Mouse (Mus musculus): ENCODE measurements at regions not wholly inside any gene's neighbourhood (a gene's known extent, or its start where the extent isn't known, plus 50 kb on each side); places are given as distances from the start of the nearest gene placed in this dataset.
A peak's percentile ranks its signal among the peaks of the same experiment; 100 is the strongest.

- H3K4me1 ChIP-seq: peaks cover 5% of the 10 kb centered on the region; the same call in 1 of the 2 replicates
- H3K27me3 ChIP-seq (replicated peaks): no peaks in the 10 kb centered on the region
- no peak overlapping the region for H3K4me3 ChIP-seq (replicated peaks)
- 79% methylated on average over 2 of the region's 2 CpGs for WGBS
- no peaks in the 10 kb centered on the region for H3K36me3 ChIP-seq
- H3K9me3 ChIP-seq (replicated peaks): no peaks in the 10 kb centered on the region
- H3K4me2 ChIP-seq: no peak overlapping the region
- no peak overlapping the region for H3K9ac ChIP-seq (replicated peaks)
- ATAC-seq (ENCODE audit: low FRiP score): no peak
- H3K27ac ChIP-seq (replicated peaks): no peak overlapping the region
Measured at GRCm38 (mm10) chr2:143133931-143134330, 55.7 kb downstream of the Otor start.

DNA sequence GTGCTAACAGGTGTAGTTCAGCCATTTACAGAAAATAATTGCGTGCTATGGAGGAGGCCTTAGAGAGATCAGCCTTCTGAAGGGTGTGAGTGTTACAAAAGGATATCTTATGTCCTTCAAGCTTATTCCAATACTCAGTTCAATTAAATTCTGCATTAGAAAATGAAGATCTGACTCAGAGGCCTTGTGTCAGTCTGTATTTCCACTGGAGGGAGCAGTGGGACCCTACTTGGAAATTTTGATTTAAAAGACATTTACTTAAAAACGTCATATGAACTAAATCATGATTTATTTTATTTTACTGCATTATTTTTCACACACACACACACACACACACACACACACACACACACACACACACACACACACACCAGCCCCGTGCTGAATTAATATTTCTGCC, 70.9 kb downstream of the Otor start:
- H3K4me3 ChIP-seq (replicated peaks): no peak overlapping the region
- 54% methylated on average over 3 of the region's 3 CpGs for WGBS
- ATAC-seq (ENCODE audit: low FRiP score): no peak
- no peaks in the 10 kb centered on the region for H3K4me1 ChIP-seq
- no peaks in the 10 kb centered on the region for H3K27me3 ChIP-seq (replicated peaks)
- H3K9me3 ChIP-seq (replicated peaks): no peaks in the 10 kb centered on the region
- no peak overlapping the region for H3K4me2 ChIP-seq
- H3K27ac ChIP-seq (replicated peaks): no peak overlapping the region
- H3K36me3 ChIP-seq: no peaks in the 10 kb centered on the region
- H3K9ac ChIP-seq (replicated peaks): no peak overlapping the region

- H3K9ac ChIP-seq (replicated peaks): no peak overlapping the region
- no peaks in the 10 kb centered on the region for H3K27me3 ChIP-seq (replicated peaks)
- no peak overlapping the region for H3K4me2 ChIP-seq
- H3K36me3 ChIP-seq: no peaks in the 10 kb centered on the region
- no peak overlapping the region for H3K27ac ChIP-seq (replicated peaks)
- 89% methylated on average over 8 of the region's 8 CpGs for WGBS
- no peak for ATAC-seq (ENCODE audit: low FRiP score)
- H3K9me3 ChIP-seq (replicated peaks): no peaks in the 10 kb centered on the region
- H3K4me3 ChIP-seq (replicated peaks): no peak overlapping the region
- no peaks in the 10 kb centered on the region for H3K4me1 ChIP-seq
Measured at GRCm38 (mm10) chr2:143164081-143164984, 86.1 kb downstream of the Otor start.

- no peak overlapping the region for H3K4me2 ChIP-seq
- no peaks in the 10 kb centered on the region for H3K4me1 ChIP-seq
- no peak overlapping the region for H3K27ac ChIP-seq (replicated peaks)
- no peaks in the 10 kb centered on the region for H3K9me3 ChIP-seq (replicated peaks)
- no peak overlapping the region for H3K4me3 ChIP-seq (replicated peaks)
- no peak for ATAC-seq (ENCODE audit: low FRiP score)
- H3K36me3 ChIP-seq: no peaks in the 10 kb centered on the region
- 81% methylated on average over 3 of the region's 3 CpGs for WGBS
- H3K9ac ChIP-seq (replicated peaks): no peak overlapping the region
- H3K27me3 ChIP-seq (replicated peaks): no peaks in the 10 kb centered on the region
Measured at GRCm38 (mm10) chr2:143166771-143167170, 88.5 kb downstream of the Otor start.

DNA sequence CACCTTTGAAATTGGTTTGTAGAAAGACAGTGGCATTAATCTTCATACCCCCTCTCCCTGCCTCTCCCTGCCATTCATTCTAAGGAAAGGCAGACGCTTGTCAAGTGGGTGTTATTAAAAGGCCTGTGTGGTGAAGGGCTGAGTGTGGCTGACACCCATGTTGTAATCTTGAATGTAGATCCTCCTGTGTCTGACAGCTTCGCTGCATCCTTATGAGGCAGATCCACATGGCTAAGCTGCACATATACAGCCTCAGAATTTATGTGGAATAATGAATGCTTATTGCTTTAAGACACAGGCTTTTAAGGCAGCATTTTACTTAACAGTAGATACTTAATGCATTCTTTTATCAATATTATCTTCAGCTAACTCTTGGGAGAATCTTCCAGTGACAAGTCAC, 92.4 kb downstream of the Otor start:
- Histone ChIP-seq H3K4me2 (no peak overlapping the region), H3K27me3 (replicated peaks) (no peaks in the 10 kb centered on the region), H3K27ac (replicated peaks) (no peak overlapping the region), H3K9ac (replicated peaks) (no peak overlapping the region), H3K36me3 (no peaks in the 10 kb centered on the region), H3K4me1 (no peaks in the 10 kb centered on the region), H3K9me3 (replicated peaks) (no peaks in the 10 kb centered on the region), H3K4me3 (replicated peaks) (no peak overlapping the region)
- WGBS: 71% methylated on average over 2 of the region's 2 CpGs
- no peak for ATAC-seq (ENCODE audit: low FRiP score)

DNA sequence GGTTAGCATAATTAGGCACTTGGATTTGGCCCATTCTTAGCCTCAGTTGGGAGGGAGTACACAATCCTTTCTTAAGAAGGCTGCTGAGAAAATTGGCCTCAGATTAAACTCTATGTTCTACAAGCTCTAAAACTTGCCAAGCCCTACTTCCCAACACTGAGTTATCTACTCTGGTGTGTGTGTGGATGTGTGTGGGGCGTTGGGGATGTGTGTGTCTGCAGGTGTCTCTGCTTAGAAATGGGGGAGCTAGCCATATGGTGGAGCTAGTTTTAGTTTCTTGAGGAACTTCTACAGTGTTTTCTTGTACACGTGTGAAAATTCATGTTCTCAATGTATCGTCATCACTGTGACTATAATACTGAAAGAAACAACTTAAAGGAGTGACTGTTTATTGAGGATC, 106.3 kb downstream of the Otor start:
- no peaks in the 10 kb centered on the region for H3K36me3 ChIP-seq
- no peak for ATAC-seq (ENCODE audit: low FRiP score)
- H3K9ac ChIP-seq (replicated peaks): no peak overlapping the region
- 83% methylated on average over 3 of the region's 3 CpGs for WGBS
- H3K27me3 ChIP-seq (replicated peaks): no peaks in the 10 kb centered on the region
- H3K27ac ChIP-seq (replicated peaks): no peak overlapping the region
- H3K4me3 ChIP-seq (replicated peaks): no peak overlapping the region
- H3K4me2 ChIP-seq: no peak overlapping the region
- no peaks in the 10 kb centered on the region for H3K9me3 ChIP-seq (replicated peaks)
- H3K4me1 ChIP-seq: no peaks in the 10 kb centered on the region

- peak overlapping the region; percentile 51; the same call in 1 of the 2 replicates for H3K27ac ChIP-seq (replicated peaks)
- no peak overlapping the region for H3K4me2 ChIP-seq
- H3K4me1 ChIP-seq: peaks cover 4% of the 10 kb centered on the region; the same call in 1 of the 2 replicates
- H3K36me3 ChIP-seq: no peaks in the 10 kb centered on the region
- 40% methylated on average over 8 of the region's 8 CpGs for WGBS
- no peak overlapping the region for H3K4me3 ChIP-seq (replicated peaks)
- no peak; the same call in 1 of the 2 replicates for ATAC-seq (ENCODE audit: low FRiP score)
- no peak overlapping the region for H3K9ac ChIP-seq (replicated peaks)
- no peaks in the 10 kb centered on the region for H3K27me3 ChIP-seq (replicated peaks)
- no peaks in the 10 kb centered on the region for H3K9me3 ChIP-seq (replicated peaks)
Measured at GRCm38 (mm10) chr2:143192256-143193164, 114.2 kb downstream of the Otor start.

- ATAC-seq (ENCODE audit: low FRiP score): no peak
Measured at GRCm38 (mm10) chr2:143193165-143193551, 114.9 kb downstream of the Otor start.

DNA sequence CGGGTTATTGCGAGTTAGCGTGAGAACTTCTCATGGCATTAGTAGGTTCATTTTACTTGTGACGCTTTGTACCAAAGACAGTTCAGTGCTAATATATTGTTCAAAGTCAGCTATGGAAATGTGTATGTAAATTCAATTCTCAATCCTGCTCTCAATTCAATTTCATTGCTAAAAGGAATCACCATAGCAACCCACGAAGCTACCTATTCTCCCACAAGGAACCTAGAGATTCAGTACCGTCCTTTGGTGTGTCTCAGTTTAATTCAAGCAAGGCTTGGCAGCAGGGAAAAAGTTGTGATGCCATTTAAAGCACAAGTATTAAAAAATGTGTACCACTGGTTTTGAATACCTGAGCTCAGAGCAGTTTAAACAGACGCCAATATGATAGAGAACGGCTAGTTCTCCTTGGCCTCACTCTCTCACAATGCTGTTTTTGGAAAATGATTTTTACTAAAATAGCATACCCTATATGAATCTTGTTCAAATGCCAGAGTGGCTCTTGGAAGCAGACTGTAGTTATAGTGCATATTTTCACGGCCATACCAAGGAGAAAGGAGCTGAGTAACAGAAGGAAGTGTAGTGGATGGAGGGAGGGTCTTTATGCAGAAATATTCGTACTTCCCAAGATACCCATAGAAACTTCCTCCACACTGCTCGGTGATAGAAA, 121.4 kb downstream of the Otor start:
- Histone ChIP-seq H3K4me2 (no peak overlapping the region), H3K4me1 (no peaks in the 10 kb centered on the region), H3K27ac (replicated peaks) (no peak overlapping the region), H3K9me3 (replicated peaks) (no peaks in the 10 kb centered on the region), H3K36me3 (no peaks in the 10 kb centered on the region), H3K4me3 (replicated peaks) (no peak overlapping the region), H3K9ac (replicated peaks) (no peak overlapping the region), H3K27me3 (replicated peaks) (no peaks in the 10 kb centered on the region)
- ATAC-seq (ENCODE audit: low FRiP score): no peak
- WGBS: 83% methylated on average over 11 of the region's 11 CpGs

More at GRCm38 (mm10) chr2:143193165-143193551, 114.9 kb downstream of the Otor start:
- Histone ChIP-seq H3K27me3 (replicated peaks) (no peaks in the 10 kb centered on the region), H3K4me2 (no peak overlapping the region), H3K36me3 (no peaks in the 10 kb centered on the region), H3K4me3 (replicated peaks) (no peak overlapping the region), H3K9me3 (replicated peaks) (no peaks in the 10 kb centered on the region), H3K9ac (replicated peaks) (no peak overlapping the region), H3K27ac (replicated peaks) (peak overlapping the region; percentile 51; the same call in 1 of the 2 replicates), H3K4me1 (peaks cover 4% of the 10 kb centered on the region; the same call in 1 of the 2 replicates)
- WGBS: 35% methylated on average over 5 of the region's 5 CpGs

DNA sequence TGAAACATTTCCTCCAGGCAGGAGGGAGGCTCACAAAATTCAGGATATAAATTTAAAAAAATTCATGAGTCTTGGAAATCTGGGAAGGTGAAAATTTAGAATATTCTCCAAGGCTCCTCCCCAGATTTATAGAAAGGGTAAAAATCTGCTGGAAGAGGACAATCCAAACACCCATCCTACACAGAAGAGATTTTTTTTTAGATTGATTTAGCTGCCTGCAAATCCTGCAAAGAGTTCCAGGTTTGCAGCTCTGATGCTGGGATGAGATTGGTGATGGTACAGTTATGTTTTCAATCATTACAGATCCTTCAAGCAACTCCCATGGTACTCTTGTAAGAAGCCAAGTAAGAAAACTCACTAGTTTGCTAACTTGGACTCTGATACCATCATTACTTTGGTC, 127.8 kb downstream of the Otor start:
- Histone ChIP-seq H3K4me3 (replicated peaks) (no peak overlapping the region), H3K4me1 (no peaks in the 10 kb centered on the region), H3K9ac (replicated peaks) (no peak overlapping the region), H3K27ac (replicated peaks) (no peak overlapping the region), H3K4me2 (no peak overlapping the region), H3K27me3 (replicated peaks) (no peaks in the 10 kb centered on the region), H3K9me3 (replicated peaks) (no peaks in the 10 kb centered on the region), H3K36me3 (no peaks in the 10 kb centered on the region)
- ATAC-seq (ENCODE audit: low FRiP score): no peak

GRCm38 (mm10) chr2:143207191-143207590, 128.9 kb downstream of the Otor start:
- Histone ChIP-seq H3K27me3 (replicated peaks) (no peaks in the 10 kb centered on the region), H3K9ac (replicated peaks) (no peak overlapping the region), H3K36me3 (no peaks in the 10 kb centered on the region), H3K4me2 (no peak overlapping the region), H3K9me3 (replicated peaks) (no peaks in the 10 kb centered on the region), H3K4me1 (no peaks in the 10 kb centered on the region), H3K27ac (replicated peaks) (no peak overlapping the region), H3K4me3 (replicated peaks) (no peak overlapping the region)
- ATAC-seq (ENCODE audit: low FRiP score): no peak
- 43% methylated on average over 5 of the region's 5 CpGs for WGBS
